Mouse (Mus musculus) neural tube, embryonic 13.5 days (tissue): ENCODE measurements around the gene Aldh4a1. TPM values are rescaled to one million over a fixed set of nuclear protein-coding genes. Genes with fewer than 3 reads are reported as not detected.

Experiments
- ATAC-seq: fragments of 200-750 bp; cut with Nextera tagmentation; 2 replicates; pipeline ENCODE4 v1.8.0; 2017; ENCODE audit warnings: low read depth, mild to moderate bottlenecking, moderate TSS enrichment, moderate library complexity
- H3K27ac ChIP-seq: fragments of 300-500 bp; sonication (generic); replicated peaks from 2 replicates; pipeline ENCODE4 v1.5.1; 2015; ENCODE audit warnings: moderate library complexity, mild to moderate bottlenecking, inconsistent platforms
- H3K27me3 ChIP-seq: fragments of 300-500 bp; sonication (generic); 2 replicates; pipeline ENCODE4 v1.6.1; 2015; ENCODE audit warnings: mild to moderate bottlenecking, inconsistent platforms
- H3K36me3 ChIP-seq: fragments of 300-500 bp; sonication (generic); 2 replicates; pipeline ENCODE4 v1.6.1; 2015; ENCODE audit warnings: mild to moderate bottlenecking, inconsistent platforms
- H3K4me1 ChIP-seq: fragments of 300-500 bp; sonication (generic); replicated peaks from 2 replicates; pipeline ENCODE4 v1.6.1; 2015; ENCODE audit warnings: inconsistent platforms
- H3K4me2 ChIP-seq: fragments of 300-500 bp; sonication (generic); 2 replicates; pipeline ENCODE4 v1.6.1; 2015; ENCODE audit warnings: inconsistent platforms, mild to moderate bottlenecking, moderate library complexity
- H3K4me3 ChIP-seq: fragments of 300-500 bp; sonication (generic); 2 replicates; pipeline ENCODE4 v1.5.1; 2015; ENCODE audit warnings: mild to moderate bottlenecking, inconsistent platforms
- H3K9ac ChIP-seq: fragments of 300-500 bp; sonication (generic); 2 replicates; pipeline ENCODE4 v1.6.1; 2015; ENCODE audit warnings: moderate library complexity, mild to moderate bottlenecking, inconsistent platforms
- H3K9me3 ChIP-seq: fragments of 300-500 bp; sonication (generic); 2 replicates; pipeline ENCODE4 v1.6.1; 2016; ENCODE audit warnings: inconsistent platforms
- WGBS: fragments of 180-500 bp; shearing (Covaris S2); methylation state at CpG from one replicate; pipeline ENCODE4 v1.1.7; 2015; 5-methylcytosine and 5-hydroxymethylcytosine counted together
- polyA plus RNA-seq: library from polyadenylated mRNA; unstranded; fragments of >200 nt; fragmentation: Nextera tagmentation; extraction: Ambion mirVana; gene quantifications from 2 replicates; pipeline ENCODE4 v1.2.1, GENCODE M21; 2015

Aldh4a1 gene
- polyA plus RNA-seq, 1 experiment from 2014 or later: 23.6 TPM

- 79% methylated on average over 5 of the region's 5 CpGs for WGBS
- ATAC-seq: no peak
- H3K36me3 ChIP-seq: 0 out of 2 replicates have a peak, but pooled peaks cover 12% of the 10 kb centered on the region
Measured at GRCm38 (mm10) chr4:139631141-139631540, 8.5 kb downstream of the Aldh4a1 start.

GRCm38 (mm10) chr4:139631569-139632253 is 9.0 kb downstream of the Aldh4a1 start:
- H3K4me1 ChIP-seq: peaks cover 10% of the 10 kb centered on the region

More at GRCm38 (mm10) chr4:139631141-139631540, 8.5 kb downstream of the Aldh4a1 start:
- H3K4me2 ChIP-seq: no peak overlapping the region
- peaks cover 10% of the 10 kb centered on the region for H3K4me1 ChIP-seq
- H3K27ac ChIP-seq: no peak overlapping the region
- H3K27me3 ChIP-seq: no peaks in the 10 kb centered on the region
- H3K4me3 ChIP-seq: no peak overlapping the region
- H3K9ac ChIP-seq: no peak overlapping the region
- no peaks in the 10 kb centered on the region for H3K9me3 ChIP-seq

DNA sequence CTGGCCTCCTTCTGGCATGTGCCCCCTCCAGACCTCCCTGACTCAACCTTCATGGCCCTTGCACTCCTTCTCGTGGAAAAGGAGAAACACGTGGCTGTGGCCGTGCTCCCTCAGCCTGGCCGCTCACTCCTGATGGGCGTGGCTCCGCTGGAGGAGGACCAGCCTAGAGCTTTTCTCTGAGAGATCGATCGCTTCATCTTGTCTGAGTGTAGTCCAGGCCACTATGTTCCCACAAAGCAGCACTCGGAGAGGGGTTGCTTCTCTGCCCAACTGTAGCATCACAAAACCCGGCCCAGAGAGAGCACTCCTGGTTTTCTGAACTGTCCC is 9.6 kb downstream of the Aldh4a1 start:
- H3K9me3 ChIP-seq: no peaks in the 10 kb centered on the region
- H3K4me3 ChIP-seq: no peak overlapping the region
- peaks cover 16% of the 10 kb centered on the region; the same call in 1 of the 2 replicates for H3K36me3 ChIP-seq
- H3K27ac ChIP-seq: no peak overlapping the region
- no peak for ATAC-seq
- no peak overlapping the region for H3K9ac ChIP-seq
- H3K27me3 ChIP-seq: no peaks in the 10 kb centered on the region
- no peak overlapping the region for H3K4me2 ChIP-seq
- 85% methylated on average over 10 of the region's 10 CpGs for WGBS
- peaks cover 10% of the 10 kb centered on the region for H3K4me1 ChIP-seq

More at GRCm38 (mm10) chr4:139631569-139632253, 9.0 kb downstream of the Aldh4a1 start:
- H3K4me2 ChIP-seq: no peak overlapping the region
- 82% methylated on average over 7 of the region's 7 CpGs for WGBS
- H3K9me3 ChIP-seq: no peaks in the 10 kb centered on the region
- no peak overlapping the region for H3K4me3 ChIP-seq
- no peak overlapping the region for H3K27ac ChIP-seq
- 0 out of 2 replicates have a peak, but pooled peaks cover 12% of the 10 kb centered on the region for H3K36me3 ChIP-seq
- H3K27me3 ChIP-seq: no peaks in the 10 kb centered on the region
- ATAC-seq: no peak
- H3K9ac ChIP-seq: no peak overlapping the region

DNA sequence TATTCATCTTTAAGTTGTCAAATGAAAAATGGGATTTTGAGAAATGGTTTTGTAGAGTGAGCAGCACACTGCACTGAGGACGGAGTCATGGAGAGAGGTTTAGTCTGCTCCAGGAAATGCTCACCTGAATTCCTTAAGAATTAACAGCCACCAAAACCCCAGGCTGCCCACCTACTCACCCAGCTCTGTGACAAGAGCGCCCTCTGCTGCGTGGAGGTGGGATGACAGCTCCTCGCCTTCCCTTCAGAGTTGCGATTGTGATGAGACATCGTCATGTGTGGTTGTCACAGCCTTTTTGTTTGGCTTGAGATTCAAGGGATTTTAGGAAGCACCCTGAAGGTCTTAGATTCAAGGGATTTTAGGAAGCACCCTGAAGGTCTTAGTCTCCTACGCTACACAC is 13.7 kb downstream of the Aldh4a1 start:
- Histone ChIP-seq H3K9ac (no peak overlapping the region), H3K9me3 (no peaks in the 10 kb centered on the region), H3K4me3 (no peak overlapping the region), H3K36me3 (peaks cover 29% of the 10 kb centered on the region), H3K27me3 (peaks cover 6% of the 10 kb centered on the region), H3K27ac (no peak overlapping the region; the same call in 1 of the 2 replicates), H3K4me1 (peaks cover 31% of the 10 kb centered on the region), H3K4me2 (no peak overlapping the region)
- WGBS: 27% methylated on average over 7 of the region's 7 CpGs
- no peak for ATAC-seq

DNA sequence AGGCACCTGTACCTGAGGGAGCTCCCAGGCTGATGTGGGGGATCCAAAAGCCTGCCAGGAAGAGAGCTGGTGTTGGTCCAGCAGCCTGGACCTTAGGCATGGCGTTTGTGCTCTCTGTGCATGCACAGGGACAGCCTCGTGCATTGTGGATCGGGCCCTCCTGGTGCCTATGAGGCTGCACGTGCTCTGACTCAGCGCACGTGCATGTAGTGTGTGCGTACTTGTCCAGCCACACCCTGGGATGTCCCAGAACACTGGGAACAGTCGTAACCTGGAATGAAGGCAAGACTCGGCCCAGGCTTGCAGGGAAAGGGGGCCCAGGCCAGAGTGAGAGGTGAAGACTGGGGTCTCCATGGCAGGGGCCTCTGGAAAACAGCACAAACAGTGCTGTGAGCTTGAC is 15.2 kb downstream of the Aldh4a1 start:
- Histone ChIP-seq H3K4me2 (no peak overlapping the region), H3K27me3 (peaks cover 20% of the 10 kb centered on the region), H3K9ac (no peak overlapping the region), H3K27ac (no peak overlapping the region), H3K4me3 (no peak overlapping the region), H3K36me3 (peaks cover 29% of the 10 kb centered on the region), H3K9me3 (no peaks in the 10 kb centered on the region), H3K4me1 (peaks cover 43% of the 10 kb centered on the region)
- ATAC-seq: no peak
- 88% methylated on average over 9 of the region's 9 CpGs for WGBS

GRCm38 (mm10) chr4:139638356-139638755 is 15.7 kb downstream of the Aldh4a1 start:
- peaks cover 29% of the 10 kb centered on the region for H3K36me3 ChIP-seq
- no peak for ATAC-seq
- no peak overlapping the region for H3K4me3 ChIP-seq
- WGBS: 88% methylated on average over 16 of the region's 16 CpGs
- peaks cover 25% of the 10 kb centered on the region for H3K27me3 ChIP-seq
- H3K9me3 ChIP-seq: no peaks in the 10 kb centered on the region
- peaks cover 43% of the 10 kb centered on the region for H3K4me1 ChIP-seq
- no peak overlapping the region for H3K9ac ChIP-seq
- H3K27ac ChIP-seq: no peak overlapping the region
- no peak overlapping the region for H3K4me2 ChIP-seq

- Histone ChIP-seq H3K4me1 (peaks cover 43% of the 10 kb centered on the region), H3K4me2 (no peak overlapping the region), H3K9me3 (no peaks in the 10 kb centered on the region), H3K4me3 (no peak overlapping the region), H3K27me3 (peaks cover 30% of the 10 kb centered on the region), H3K36me3 (peaks cover 31% of the 10 kb centered on the region), H3K9ac (peak overlapping the region; percentile 38), H3K27ac (peak overlapping the region; percentile 64)
- ATAC-seq: peak; percentile 8; the same call in 1 of the 2 replicates
- whole genome bisulfite sequencing: 4% methylated on average over 12 of the region's 12 CpGs
Measured at GRCm38 (mm10) chr4:139639801-139640200, 17.1 kb downstream of the Aldh4a1 start.

GRCm38 (mm10) chr4:139640333-139640732 is 17.7 kb downstream of the Aldh4a1 start:
- Histone ChIP-seq H3K4me3 (no peak overlapping the region), H3K9me3 (no peaks in the 10 kb centered on the region), H3K4me2 (no peak overlapping the region), H3K9ac (peak overlapping the region; percentile 38), H3K4me1 (peaks cover 43% of the 10 kb centered on the region), H3K27me3 (peaks cover 30% of the 10 kb centered on the region), H3K36me3 (peaks cover 34% of the 10 kb centered on the region), H3K27ac (peak overlapping the region; percentile 64; the same call in 1 of the 2 replicates)
- ATAC-seq: no peak
- WGBS: 38% methylated on average over 12 of the region's 12 CpGs

GRCm38 (mm10) chr4:139640775-139641174 is 18.1 kb downstream of the Aldh4a1 start:
- H3K9ac ChIP-seq: no peak overlapping the region
- no peak overlapping the region for H3K27ac ChIP-seq
- ATAC-seq: no peak
- WGBS: 33% methylated on average over 6 of the region's 6 CpGs
- H3K4me2 ChIP-seq: no peak overlapping the region
- H3K9me3 ChIP-seq: no peaks in the 10 kb centered on the region
- peaks cover 30% of the 10 kb centered on the region for H3K27me3 ChIP-seq
- peaks cover 41% of the 10 kb centered on the region for H3K4me1 ChIP-seq
- H3K36me3 ChIP-seq: peaks cover 34% of the 10 kb centered on the region
- no peak overlapping the region for H3K4me3 ChIP-seq

- H3K4me1 ChIP-seq: peaks cover 37% of the 10 kb centered on the region
- H3K36me3 ChIP-seq: peaks cover 37% of the 10 kb centered on the region
- peak overlapping the region; percentile 20 for H3K4me3 ChIP-seq
- peak overlapping the region; percentile 50 for H3K9ac ChIP-seq
- no peak overlapping the region for H3K27ac ChIP-seq
- ATAC-seq: no peak
- H3K27me3 ChIP-seq: peaks cover 30% of the 10 kb centered on the region
- peak overlapping the region; percentile 46 for H3K4me2 ChIP-seq
- no peaks in the 10 kb centered on the region for H3K9me3 ChIP-seq
- 3% methylated on average over 30 of the region's 30 CpGs for WGBS
Measured at GRCm38 (mm10) chr4:139641829-139642425, 19.3 kb downstream of the Aldh4a1 start.

DNA sequence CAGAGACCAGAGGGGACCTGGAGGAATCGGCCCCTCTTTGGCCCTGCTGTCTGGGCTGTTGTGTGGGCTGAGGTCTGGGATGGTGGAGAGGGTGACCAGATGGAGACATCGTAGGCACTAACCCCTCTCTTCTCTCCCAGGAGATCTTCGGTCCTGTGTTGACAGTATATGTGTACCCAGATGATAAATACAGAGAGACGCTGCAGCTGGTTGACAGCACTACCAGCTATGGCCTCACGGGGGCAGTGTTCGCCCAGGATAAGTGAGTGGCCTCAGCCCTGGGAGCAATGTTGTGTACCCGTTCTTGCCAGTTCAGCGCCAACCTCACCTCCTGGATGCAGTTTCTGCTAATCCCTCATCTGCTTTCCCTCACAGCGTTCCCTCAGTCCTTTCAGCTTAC is 21.3 kb downstream of the Aldh4a1 start:
- no peaks in the 10 kb centered on the region for H3K9me3 ChIP-seq
- no peak overlapping the region for H3K27ac ChIP-seq
- peaks cover 30% of the 10 kb centered on the region for H3K27me3 ChIP-seq
- H3K9ac ChIP-seq: no peak overlapping the region
- H3K4me1 ChIP-seq: peaks cover 37% of the 10 kb centered on the region
- 14% methylated on average over 9 of the region's 9 CpGs for WGBS
- H3K36me3 ChIP-seq: peaks cover 33% of the 10 kb centered on the region
- H3K4me2 ChIP-seq: no peak overlapping the region
- no peak overlapping the region for H3K4me3 ChIP-seq
- ATAC-seq: peak; percentile 9; the same call in 1 of the 2 replicates

GRCm38 (mm10) chr4:139646916-139647315 is 24.2 kb downstream of the Aldh4a1 start:
- H3K9ac ChIP-seq: no peak overlapping the region
- no peak overlapping the region for H3K4me2 ChIP-seq
- peaks cover 17% of the 10 kb centered on the region for H3K4me1 ChIP-seq
- WGBS: 84% methylated on average over 7 of the region's 7 CpGs
- peaks cover 20% of the 10 kb centered on the region for H3K27me3 ChIP-seq
- no peak overlapping the region for H3K27ac ChIP-seq
- ATAC-seq: no peak
- no peaks in the 10 kb centered on the region for H3K9me3 ChIP-seq
- H3K36me3 ChIP-seq: peaks cover 34% of the 10 kb centered on the region
- H3K4me3 ChIP-seq: no peak overlapping the region
